Mouse (Mus musculus) MEL (cell line): ENCODE measurements around the gene Ropn1. TPM values are rescaled to one million over a fixed set of nuclear protein-coding genes. Genes with fewer than 3 reads are reported as not detected.

Source experiments
- DNase-seq: peaks from one replicate; pipeline ENCODE4 v3.0.0; 2011; ENCODE audit warnings: low read depth, low spot score
- H3K27ac ChIP-seq: 2 replicates; pipeline ENCODE4 v1.5.1; 2012; ENCODE audit warnings: low read depth, mild to moderate bottlenecking, control low read depth, low read length, moderate library complexity; ENCODE audit not compliant: control insufficient read depth
- H3K27me3 ChIP-seq, 2 experiments: fragments of 150-350 bp in 1 of 2; sonication (generic) in 1 of 2; 2 replicates each; pipeline ENCODE4 v1.6.1; 2012; ENCODE audit warnings: low read length in 2 of 2, mild to moderate bottlenecking in 2 of 2, improper control_type of control experiment in 1 of 2, moderate library complexity in 1 of 2; ENCODE audit not compliant: insufficient read depth in 2 of 2, control insufficient read depth in 1 of 2
- H3K36me3 ChIP-seq, 2 experiments: 2 replicates each; pipeline ENCODE4 v1.6.1; 2012 to 2014; ENCODE audit warnings: low read length in 2 of 2, improper control_type of control experiment in 1 of 2, inconsistent platforms in 1 of 2, mild to moderate bottlenecking in 1 of 2; ENCODE audit not compliant: insufficient read depth in 2 of 2, control insufficient read depth in 1 of 2
- H3K4me1 ChIP-seq, 2 experiments: fragments of 150-350 bp in 1 of 2; sonication (generic) in 1 of 2; 2 replicates each; pipeline ENCODE4 v1.6.1; 2012; ENCODE audit warnings: low read length in 2 of 2, improper control_type of control experiment in 1 of 2, mild to moderate bottlenecking in 1 of 2; ENCODE audit not compliant: insufficient read depth in 2 of 2, control insufficient read depth in 1 of 2
- H3K4me3 ChIP-seq, 2 experiments: fragments of 150-350 bp in 1 of 2; sonication (generic) in 1 of 2; 2 replicates each; pipeline ENCODE4 v1.5.1; 2012; ENCODE audit warnings: low read depth in 2 of 2, low read length in 2 of 2, mild to moderate bottlenecking in 2 of 2, moderate library complexity in 2 of 2, control low read depth in 1 of 2, improper control_type of control experiment in 1 of 2; ENCODE audit not compliant: control insufficient read depth in 1 of 2, insufficient read depth in 1 of 2
- H3K79me2 ChIP-seq: 2 replicates; pipeline ENCODE4 v1.6.1; 2012; ENCODE audit warnings: mild to moderate bottlenecking, low read length, moderate library complexity; ENCODE audit not compliant: control insufficient read depth, poor library complexity, insufficient read depth
- H3K9ac ChIP-seq: 2 replicates; pipeline ENCODE4 v1.6.1; 2012; ENCODE audit warnings: low read depth, mild to moderate bottlenecking, control low read depth, low read length, moderate library complexity; ENCODE audit not compliant: control insufficient read depth, poor library complexity, severe bottlenecking
- H3K9me3 ChIP-seq: fragments of 150-350 bp; sonication (generic); replicated peaks from 2 replicates; pipeline ENCODE4 v1.6.1; 2012; ENCODE audit warnings: mild to moderate bottlenecking, low read length, improper control_type of control experiment, moderate library complexity; ENCODE audit not compliant: insufficient read depth
- CHD1 ChIP-seq: IDR thresholded peaks from 2 replicates; pipeline ENCODE4 v1.6.1; 2012; ENCODE audit warnings: low read depth, mild to moderate bottlenecking, inconsistent platforms, low read length, improper control_type of control experiment
- CTCF ChIP-seq, 3 experiments: IDR thresholded peaks in 2 of 3; conservative IDR thresholded peaks in 1 of 3; 2 replicates each; pipeline ENCODE4 v1.5.1; 2011 to 2012; ENCODE audit warnings: low read length in 3 of 3, low read depth in 2 of 3, mild to moderate bottlenecking in 2 of 3, improper control_type of control experiment in 1 of 3, inconsistent platforms in 1 of 3, mixed read lengths in 1 of 3, moderate library complexity in 1 of 3; ENCODE audit not compliant: control insufficient read depth in 1 of 3, insufficient read depth in 1 of 3, poor library complexity in 1 of 3, severe bottlenecking in 1 of 3
- E2F4 ChIP-seq: IDR thresholded peaks from 2 replicates; pipeline ENCODE4 v1.6.1; 2011; ENCODE audit warnings: low read depth, low read length, improper control_type of control experiment, borderline replicate concordance
- ELF1 ChIP-seq: IDR thresholded peaks from 2 replicates; pipeline ENCODE4 v1.6.1; 2014; ENCODE audit warnings: low read depth, mild to moderate bottlenecking, inconsistent platforms, low read length, improper control_type of control experiment, moderate library complexity
- EP300 ChIP-seq, 2 experiments: IDR thresholded peaks; 2 replicates each; pipeline ENCODE4 v1.6.1; 2011; ENCODE audit warnings: improper control_type of control experiment in 2 of 2, low read length in 2 of 2, low read depth in 1 of 2, mild to moderate bottlenecking in 1 of 2
- GABPA ChIP-seq: IDR thresholded peaks from 2 replicates; pipeline ENCODE4 v1.6.1; 2012; ENCODE audit warnings: low read depth, mild to moderate bottlenecking, inconsistent platforms, low read length, improper control_type of control experiment, moderate library complexity
- JUND ChIP-seq: IDR thresholded peaks from 2 replicates; pipeline ENCODE4 v1.6.1; 2011; ENCODE audit warnings: low read depth, mild to moderate bottlenecking, improper control_type of control experiment, low read length
- MAFK ChIP-seq: IDR thresholded peaks from 2 replicates; pipeline ENCODE4 v1.6.1; 2011; ENCODE audit warnings: low read depth, mild to moderate bottlenecking, low read length, improper control_type of control experiment, borderline replicate concordance
- MAX ChIP-seq: IDR thresholded peaks from 2 replicates; pipeline ENCODE4 v1.6.1; 2011; ENCODE audit warnings: low read length, improper control_type of control experiment
- MEF2A ChIP-seq: IDR thresholded peaks from 2 replicates; pipeline ENCODE4 v1.6.1; 2014; ENCODE audit warnings: low read depth, mild to moderate bottlenecking, inconsistent platforms, low read length, improper control_type of control experiment; ENCODE audit not compliant: poor library complexity, insufficient replicate concordance, severe bottlenecking; ENCODE audit errors: extremely low read depth
- MYC ChIP-seq: IDR thresholded peaks from 2 replicates; pipeline ENCODE4 v1.6.1; 2011; ENCODE audit warnings: low read depth, mild to moderate bottlenecking, low read length, improper control_type of control experiment, moderate library complexity
- NELFE ChIP-seq: IDR thresholded peaks from 2 replicates; pipeline ENCODE4 v1.6.1; 2011; ENCODE audit warnings: low read depth, low read length, improper control_type of control experiment
- NRF1 ChIP-seq: IDR thresholded peaks from 2 replicates; pipeline ENCODE4 v1.6.1; 2014; ENCODE audit warnings: low read depth, mild to moderate bottlenecking, inconsistent platforms, low read length, improper control_type of control experiment, moderate library complexity; ENCODE audit not compliant: poor library complexity, insufficient read depth, severe bottlenecking
- POLR2AphosphoS2 ChIP-seq: IDR thresholded peaks from 2 replicates; pipeline ENCODE4 v1.6.1; 2011; ENCODE audit warnings: low read length, improper control_type of control experiment
- SIN3A ChIP-seq: IDR thresholded peaks from 2 replicates; pipeline ENCODE4 v1.6.1; 2012; ENCODE audit warnings: low read length, improper control_type of control experiment, inconsistent platforms
- TAL1 ChIP-seq: IDR thresholded peaks from 2 replicates; pipeline ENCODE4 v1.6.1; 2012; ENCODE audit warnings: mild to moderate bottlenecking, inconsistent platforms, low read length, moderate library complexity, mixed read lengths
- UBTF ChIP-seq: IDR thresholded peaks from 2 replicates; pipeline ENCODE4 v1.6.1; 2012; ENCODE audit warnings: low read depth, mild to moderate bottlenecking, inconsistent platforms, low read length, improper control_type of control experiment, moderate library complexity, borderline replicate concordance; ENCODE audit not compliant: insufficient read depth
- polyA plus RNA-seq, 2 experiments: library from polyadenylated mRNA; stranded (reverse) in 1 of 2; unstranded in 1 of 2; fragments of >175 nt in 1 of 2; fragments of >200 nt in 1 of 2; gene quantifications; 2 replicates each; pipeline versions ENCODE4 v1.2.1 to v1.2.4; 2012; ENCODE audit warnings: low replicate concordance in 2 of 2, low read depth in 1 of 2; ENCODE audit not compliant: insufficient read length in 2 of 2, insufficient read depth in 1 of 2, missing spikeins in 1 of 2
- total RNA-seq: library from RNA; depleted of rRNA; stranded (reverse); fragments of 300-350 nt; gene quantifications from 2 replicates; pipeline ENCODE4 v1.2.3, GENCODE M21; 2012; rRNA removed

The Ropn1 gene
- total RNA-seq (not detected in 2 replicates), polyA plus RNA-seq (not detected)

DNA sequence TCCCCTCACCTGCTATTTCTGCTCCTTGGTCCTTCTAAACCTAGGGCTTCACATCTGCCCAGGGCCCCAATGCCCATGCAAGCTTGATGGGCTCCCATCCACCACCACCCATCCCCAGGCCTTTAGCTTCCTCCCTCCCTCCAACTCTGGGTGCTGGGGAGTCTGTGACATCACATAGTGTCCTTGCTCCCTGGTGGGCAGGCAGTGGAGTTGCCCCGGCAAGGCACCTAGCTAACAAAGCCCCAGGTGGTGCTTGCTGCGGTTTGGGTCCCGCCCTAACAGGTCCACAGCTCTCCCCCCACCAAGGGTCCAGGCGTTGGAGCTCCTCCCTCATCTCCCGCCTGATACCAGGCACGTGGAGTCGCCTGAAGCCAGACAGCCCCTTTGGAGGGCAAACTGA lies at the start of gene Ropn1:
Gene Ropn1 (plus strand): TSS at position 301 of the 400 bp plus-strand sequence.
- no peaks in the 10 kb centered on the region for H3K79me2 ChIP-seq
- H3K27me3 ChIP-seq, result no peaks in the 10 kb centered on the region
- no peak within 1 kb of the TSS for H3K4me3 ChIP-seq
- H3K9me3 ChIP-seq, result no peaks in the 10 kb centered on the region
- DNase-seq, result no peak
- H3K27ac ChIP-seq, result no peak within 1 kb of the TSS
- H3K9ac ChIP-seq, result no peak within 1 kb of the TSS
- no peaks in the 10 kb centered on the region for H3K36me3 ChIP-seq
- no peaks in the 10 kb centered on the region for H3K4me1 ChIP-seq
- TF ChIP-seq TAL1, result no peak
- TF ChIP-seq NRF1, result no peak
- TF ChIP-seq NELFE, result no peak
- no peak for TF ChIP-seq ELF1
- no peak for TF ChIP-seq MYC
- no peak for TF ChIP-seq JUND
- TF ChIP-seq POLR2AphosphoS2, result no peak
- TF ChIP-seq E2F4, result no peak
- TF ChIP-seq GABPA, result no peak
- no peak for TF ChIP-seq UBTF

GRCm38 (mm10) chr16:34601954-34602353 lies 47.8 kb upstream of the Ropn1 start:
- Histone ChIP-seq H3K9me3 (no peaks in the 10 kb centered on the region), H3K36me3 (no peaks in the 10 kb centered on the region), H3K4me1 (no peaks in the 10 kb centered on the region), H3K27me3 (no peaks in the 10 kb centered on the region), H3K9ac (no peak overlapping the region), H3K27ac (no peak overlapping the region), H3K4me3 (no peak overlapping the region), H3K79me2 (no peaks in the 10 kb centered on the region)
- DNase-seq, result no peak
- TF ChIP-seq MAFK (no peak), CTCF (IDR thresholded peaks at IDR 0.05 in 2 of 3, conservative IDR thresholded peaks at IDR 0.05 in 1 of 3; ENCODE audit: control insufficient read depth in 1 of 3, insufficient read depth in 1 of 3, low read depth in 2 of 3, low read length in 3 of 3, poor library complexity in 1 of 3, severe bottlenecking in 1 of 3) (no peak), UBTF (no peak), CHD1 (no peak), GABPA (no peak), EP300 (IDR thresholded peaks at IDR 0.05; ENCODE audit: low read depth in 1 of 2, low read length in 2 of 2) (no peak), MYC (no peak), SIN3A (no peak), MEF2A (no peak), MAX (no peak)
